Mouse (Mus musculus): ENCODE measurements at regions not wholly inside any gene's neighbourhood (a gene's known extent, or its start where the extent isn't known, plus 50 kb on each side); places are given as distances from the start of the nearest gene placed in this dataset.
"Not testable (repeated sequence)": the region's sequence is repeated elsewhere in the genome, so short reads cannot be mapped to it uniquely, and the experiment has no call there.

GRCm38 (mm10) chr17:17293932-17294534, 80.1 kb upstream of the Riok2 start:
- H3K9me3 ChIP-seq (ENCODE audit: low read length); H3K27me3 ChIP-seq (ENCODE audit: insufficient read depth, low read length); H3K36me3 ChIP-seq (ENCODE audit: insufficient read depth, low read length); H3K4me1 ChIP-seq (ENCODE audit: insufficient read depth, low read length): not testable (repeated sequence)
- Histone ChIP-seq H3K4me2 (replicated peaks; ENCODE audit: low read depth, low read length) (0 out of 2 replicates have a peak overlapping the region, but pooled peaks have one; percentile 12), H3K27ac (ENCODE audit: low read length) (0 out of 2 replicates have a peak overlapping the region, but pooled peaks have one; percentile 36), H3K9ac (replicated peaks; ENCODE audit: low read length) (peak overlapping the region; percentile 50; the same call in 1 of the 2 replicates), H3K4me3 (ENCODE audit: low read length) (peak overlapping the region; percentile 53)
- WGBS, result under 1% methylated on average over 13 of the region's 13 CpGs
- peak; percentile 99 for ATAC-seq (ENCODE audit: low FRiP score, low TSS enrichment)

- not testable (repeated sequence) for H3K4me1 ChIP-seq (ENCODE audit: insufficient read depth, low read length); ATAC-seq (ENCODE audit: low FRiP score, low TSS enrichment); H3K27me3 ChIP-seq (ENCODE audit: insufficient read depth, low read length); H3K9me3 ChIP-seq (ENCODE audit: low read length); H3K36me3 ChIP-seq (ENCODE audit: insufficient read depth, low read length); H3K9ac ChIP-seq (replicated peaks; ENCODE audit: low read length); H3K27ac ChIP-seq (ENCODE audit: low read length)
- WGBS, result 3% methylated on average over 1 of the region's 1 CpGs
- Histone ChIP-seq H3K4me3 (ENCODE audit: low read length) (peak overlapping the region; percentile 53), H3K4me2 (replicated peaks; ENCODE audit: low read depth, low read length) (peak overlapping the region; percentile 47)
Observed at GRCm38 (mm10) chr17:17295037-17295436, 79.1 kb upstream of the Riok2 start.

GRCm38 (mm10) chr17:17303496-17303895, 70.6 kb upstream of the Riok2 start:
- Histone ChIP-seq H3K36me3 (ENCODE audit: insufficient read depth, low read length) (peaks cover 11% of the 10 kb centered on the region), H3K9me3 (ENCODE audit: low read length) (peaks cover 22% of the 10 kb centered on the region)
- not testable (repeated sequence) for H3K9ac ChIP-seq (replicated peaks; ENCODE audit: low read length); H3K27ac ChIP-seq (ENCODE audit: low read length); H3K4me2 ChIP-seq (replicated peaks; ENCODE audit: low read depth, low read length); ATAC-seq (ENCODE audit: low FRiP score, low TSS enrichment); H3K4me3 ChIP-seq (ENCODE audit: low read length); H3K27me3 ChIP-seq (ENCODE audit: insufficient read depth, low read length); H3K4me1 ChIP-seq (ENCODE audit: insufficient read depth, low read length)
- 99% methylated on average over 10 of the region's 10 CpGs for WGBS

All from kidney, embryonic 16.5 days (tissue).